Mouse (Mus musculus): ENCODE data around the gene Msh4.

DNA sequence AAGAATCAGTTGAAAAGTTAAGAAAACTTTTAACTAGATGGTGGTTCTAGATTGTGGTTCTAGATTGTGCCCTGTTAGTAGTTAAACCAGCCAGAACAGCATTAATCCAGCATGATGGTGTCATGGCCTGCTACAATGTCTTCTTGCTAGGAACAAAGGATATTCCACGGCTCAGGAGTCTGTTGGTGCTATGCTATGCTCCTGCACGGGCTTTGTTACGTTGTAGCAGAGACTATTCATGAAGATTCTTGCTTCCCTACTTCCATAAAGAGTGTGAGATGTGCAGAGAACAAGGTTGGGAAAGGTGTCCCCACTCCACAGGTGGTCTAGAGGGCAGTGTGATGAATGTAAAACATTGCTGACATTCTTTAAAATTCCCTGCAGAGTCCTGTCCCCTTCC, 69.6 kb downstream of the Msh4 start:
- TF ChIP-seq EP300 (IDR thresholded peaks at IDR 0.05; ENCODE audit: insufficient read depth, low read depth, low read length) = no peak
- no peak for TF ChIP-seq CTCF (IDR thresholded peaks at IDR 0.05; ENCODE audit: low read depth, low read length)

All from ES-Bruce4 (cell line).